Mouse (Mus musculus): ENCODE measurements around the gene Zfp648. TPM values are rescaled to one million over a fixed set of nuclear protein-coding genes. Genes with fewer than 3 reads are reported as not detected.
A peak's percentile ranks its signal among the peaks of the same experiment; 100 is the strongest.

Zfp648 gene
- total RNA-seq, 2 experiments from 2014 or later = 0.31 to 0.37 TPM

GRCm38 (mm10) chr1:154204652-154205573 lies 3.9 kb downstream of the Zfp648 start:
- no peak for DNase-seq (ENCODE audit: extremely low spot score in 1 of 2, low spot score in 1 of 2)

- DNase-seq (ENCODE audit: extremely low spot score in 1 of 2, low spot score in 1 of 2) = no peak
Measured at GRCm38 (mm10) chr1:154219991-154220390, 19.0 kb downstream of the Zfp648 start.

GRCm38 (mm10) chr1:154220566-154220965 lies 19.6 kb downstream of the Zfp648 start:
- no peak for DNase-seq (ENCODE audit: extremely low spot score in 1 of 2, low spot score in 1 of 2)

GRCm38 (mm10) chr1:154223807-154224207 lies 22.8 kb downstream of the Zfp648 start:
- DNase-seq (ENCODE audit: extremely low spot score in 1 of 2, low spot score in 1 of 2) = peak in 1 of 2 experiments; percentile 38

- DNase-seq (ENCODE audit: extremely low spot score in 1 of 2, low spot score in 1 of 2) = no peak
Measured at GRCm38 (mm10) chr1:154232594-154232993, 31.6 kb downstream of the Zfp648 start.

GRCm38 (mm10) chr1:154233033-154233432 lies 32.0 kb downstream of the Zfp648 start:
- no peak for DNase-seq (ENCODE audit: extremely low spot score in 1 of 2, low spot score in 1 of 2)

- no peak for DNase-seq (ENCODE audit: extremely low spot score in 1 of 2, low spot score in 1 of 2)
Measured at GRCm38 (mm10) chr1:154234814-154235213, 33.8 kb downstream of the Zfp648 start.

GRCm38 (mm10) chr1:154238876-154239275 lies 37.9 kb downstream of the Zfp648 start:
- no peak for DNase-seq (ENCODE audit: extremely low spot score in 1 of 2, low spot score in 1 of 2)

- no peak for DNase-seq (ENCODE audit: extremely low spot score in 1 of 2, low spot score in 1 of 2)
Measured at GRCm38 (mm10) chr1:154251186-154251585, 50.2 kb downstream of the Zfp648 start.

- no peak for DNase-seq (ENCODE audit: extremely low spot score in 1 of 2, low spot score in 1 of 2)
Measured at GRCm38 (mm10) chr1:154252739-154253138, 51.8 kb downstream of the Zfp648 start.
